Mouse (Mus musculus) MEL (cell line): ENCODE measurements around the gene Rassf8. TPM values are rescaled to one million over a fixed set of nuclear protein-coding genes. Genes with fewer than 3 reads are reported as not detected.

Source experiments
- DNase-seq: peaks from one replicate; pipeline ENCODE4 v3.0.0; 2011; ENCODE audit warnings: low read depth, low spot score
- H3K27ac ChIP-seq: 2 replicates; pipeline ENCODE4 v1.5.1; 2012; ENCODE audit warnings: low read depth, mild to moderate bottlenecking, control low read depth, low read length, moderate library complexity; ENCODE audit not compliant: control insufficient read depth
- H3K27me3 ChIP-seq, 2 experiments: fragments of 150-350 bp in 1 of 2; sonication (generic) in 1 of 2; 2 replicates each; pipeline ENCODE4 v1.6.1; 2012; ENCODE audit warnings: low read length in 2 of 2, mild to moderate bottlenecking in 2 of 2, improper control_type of control experiment in 1 of 2, moderate library complexity in 1 of 2; ENCODE audit not compliant: insufficient read depth in 2 of 2, control insufficient read depth in 1 of 2
- H3K36me3 ChIP-seq, 2 experiments: 2 replicates each; pipeline ENCODE4 v1.6.1; 2012 to 2014; ENCODE audit warnings: low read length in 2 of 2, improper control_type of control experiment in 1 of 2, inconsistent platforms in 1 of 2, mild to moderate bottlenecking in 1 of 2; ENCODE audit not compliant: insufficient read depth in 2 of 2, control insufficient read depth in 1 of 2
- H3K4me1 ChIP-seq, 2 experiments: fragments of 150-350 bp in 1 of 2; sonication (generic) in 1 of 2; 2 replicates each; pipeline ENCODE4 v1.6.1; 2012; ENCODE audit warnings: low read length in 2 of 2, improper control_type of control experiment in 1 of 2, mild to moderate bottlenecking in 1 of 2; ENCODE audit not compliant: insufficient read depth in 2 of 2, control insufficient read depth in 1 of 2
- H3K4me3 ChIP-seq, 2 experiments: fragments of 150-350 bp in 1 of 2; sonication (generic) in 1 of 2; 2 replicates each; pipeline ENCODE4 v1.5.1; 2012; ENCODE audit warnings: low read depth in 2 of 2, low read length in 2 of 2, mild to moderate bottlenecking in 2 of 2, moderate library complexity in 2 of 2, control low read depth in 1 of 2, improper control_type of control experiment in 1 of 2; ENCODE audit not compliant: control insufficient read depth in 1 of 2, insufficient read depth in 1 of 2
- H3K79me2 ChIP-seq: 2 replicates; pipeline ENCODE4 v1.6.1; 2012; ENCODE audit warnings: mild to moderate bottlenecking, low read length, moderate library complexity; ENCODE audit not compliant: control insufficient read depth, poor library complexity, insufficient read depth
- H3K9ac ChIP-seq: 2 replicates; pipeline ENCODE4 v1.6.1; 2012; ENCODE audit warnings: low read depth, mild to moderate bottlenecking, control low read depth, low read length, moderate library complexity; ENCODE audit not compliant: control insufficient read depth, poor library complexity, severe bottlenecking
- H3K9me3 ChIP-seq: fragments of 150-350 bp; sonication (generic); replicated peaks from 2 replicates; pipeline ENCODE4 v1.6.1; 2012; ENCODE audit warnings: mild to moderate bottlenecking, low read length, improper control_type of control experiment, moderate library complexity; ENCODE audit not compliant: insufficient read depth
- CHD2 ChIP-seq: IDR thresholded peaks from 2 replicates; pipeline ENCODE4 v1.6.1; 2011; ENCODE audit warnings: low read length, improper control_type of control experiment
- CTCF ChIP-seq, 3 experiments: IDR thresholded peaks in 2 of 3; conservative IDR thresholded peaks in 1 of 3; 2 replicates each; pipeline ENCODE4 v1.5.1; 2011 to 2012; ENCODE audit warnings: low read length in 3 of 3, low read depth in 2 of 3, mild to moderate bottlenecking in 2 of 3, improper control_type of control experiment in 1 of 3, inconsistent platforms in 1 of 3, mixed read lengths in 1 of 3, moderate library complexity in 1 of 3; ENCODE audit not compliant: control insufficient read depth in 1 of 3, insufficient read depth in 1 of 3, poor library complexity in 1 of 3, severe bottlenecking in 1 of 3
- ELF1 ChIP-seq: IDR thresholded peaks from 2 replicates; pipeline ENCODE4 v1.6.1; 2014; ENCODE audit warnings: low read depth, mild to moderate bottlenecking, inconsistent platforms, low read length, improper control_type of control experiment, moderate library complexity
- ETS1 ChIP-seq: IDR thresholded peaks from 2 replicates; pipeline ENCODE4 v1.6.1; 2012; ENCODE audit warnings: low read depth, mild to moderate bottlenecking, inconsistent platforms, low read length, improper control_type of control experiment, moderate library complexity
- GABPA ChIP-seq: IDR thresholded peaks from 2 replicates; pipeline ENCODE4 v1.6.1; 2012; ENCODE audit warnings: low read depth, mild to moderate bottlenecking, inconsistent platforms, low read length, improper control_type of control experiment, moderate library complexity
- MXI1 ChIP-seq: IDR thresholded peaks from 2 replicates; pipeline ENCODE4 v1.6.1; 2011; ENCODE audit warnings: mild to moderate bottlenecking, low read depth, low read length, improper control_type of control experiment
- POLR2A ChIP-seq, 2 experiments: IDR thresholded peaks; 2 replicates each; pipeline ENCODE4 v1.6.1; 2011 to 2012; ENCODE audit warnings: low read length in 2 of 2, mild to moderate bottlenecking in 2 of 2, control low read depth in 1 of 2, improper control_type of control experiment in 1 of 2, low read depth in 1 of 2, moderate library complexity in 1 of 2; ENCODE audit not compliant: control insufficient read depth in 1 of 2, insufficient read depth in 1 of 2, poor library complexity in 1 of 2
- RAD21 ChIP-seq: IDR thresholded peaks from 2 replicates; pipeline ENCODE4 v1.6.1; 2011; ENCODE audit warnings: mild to moderate bottlenecking, low read depth, low read length, improper control_type of control experiment
- SMC3 ChIP-seq: IDR thresholded peaks from 2 replicates; pipeline ENCODE4 v1.6.1; 2011; ENCODE audit warnings: low read depth, low read length, improper control_type of control experiment
- TBP ChIP-seq: IDR thresholded peaks from 2 replicates; pipeline ENCODE4 v1.8.0; 2011; ENCODE audit warnings: low read depth, low read length, improper control_type of control experiment
- TCF12 ChIP-seq: IDR thresholded peaks from 2 replicates; pipeline ENCODE4 v1.6.1; 2014; ENCODE audit warnings: low read depth, mild to moderate bottlenecking, inconsistent platforms, low read length, improper control_type of control experiment, moderate library complexity
- USF2 ChIP-seq, 2 experiments: IDR thresholded peaks; 2 replicates each; pipeline ENCODE4 v1.6.1; 2011 to 2012; ENCODE audit warnings: improper control_type of control experiment in 2 of 2, low read length in 2 of 2, borderline replicate concordance in 1 of 2, inconsistent platforms in 1 of 2, low read depth in 1 of 2, mild to moderate bottlenecking in 1 of 2; ENCODE audit not compliant: insufficient read depth in 1 of 2
- ZC3H11A ChIP-seq: IDR thresholded peaks from 2 replicates; pipeline ENCODE4 v1.6.1; 2012; ENCODE audit warnings: low read depth, mild to moderate bottlenecking, inconsistent platforms, low read length, improper control_type of control experiment
- ZMIZ1 ChIP-seq: IDR thresholded peaks from 2 replicates; pipeline ENCODE4 v1.6.1; 2012; ENCODE audit warnings: low read depth, mild to moderate bottlenecking, inconsistent platforms, low read length, improper control_type of control experiment, moderate library complexity
- polyA plus RNA-seq, 2 experiments: library from polyadenylated mRNA; stranded (reverse) in 1 of 2; unstranded in 1 of 2; fragments of >175 nt in 1 of 2; fragments of >200 nt in 1 of 2; gene quantifications; 2 replicates each; pipeline versions ENCODE4 v1.2.1 to v1.2.4; 2012; ENCODE audit warnings: low replicate concordance in 2 of 2, low read depth in 1 of 2; ENCODE audit not compliant: insufficient read length in 2 of 2, insufficient read depth in 1 of 2, missing spikeins in 1 of 2
- total RNA-seq: library from RNA; depleted of rRNA; stranded (reverse); fragments of 300-350 nt; gene quantifications from 2 replicates; pipeline ENCODE4 v1.2.3, GENCODE M21; 2012

Gene Rassf8
- total and polyA plus RNA-seq, 3 experiments, result not detected

DNA sequence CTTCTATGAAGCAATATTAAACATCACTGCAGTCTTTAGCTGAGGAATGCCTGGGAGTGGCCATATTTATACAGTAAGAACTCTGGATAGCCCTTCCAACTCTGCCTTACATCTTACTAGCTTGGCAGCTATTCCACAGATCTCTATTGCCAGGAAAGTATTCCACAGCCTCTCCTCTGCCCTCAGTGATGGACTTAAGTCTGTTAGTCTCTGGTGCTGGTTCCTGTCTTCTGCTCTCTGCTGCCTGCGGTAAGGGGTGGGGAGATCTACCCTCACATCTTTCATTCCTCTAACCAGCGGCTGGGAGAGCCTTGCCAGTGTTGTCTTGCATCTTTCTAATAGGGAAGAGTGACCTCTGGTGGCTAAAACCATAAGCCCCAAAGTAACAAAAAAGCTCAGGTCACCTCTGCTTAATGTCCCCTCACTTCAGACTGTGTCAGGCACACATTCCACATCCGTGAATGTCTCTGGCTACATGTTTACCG, 46.6 kb downstream of the Rassf8 start (continued):
- TF ChIP-seq CHD2, result no peak

DNA sequence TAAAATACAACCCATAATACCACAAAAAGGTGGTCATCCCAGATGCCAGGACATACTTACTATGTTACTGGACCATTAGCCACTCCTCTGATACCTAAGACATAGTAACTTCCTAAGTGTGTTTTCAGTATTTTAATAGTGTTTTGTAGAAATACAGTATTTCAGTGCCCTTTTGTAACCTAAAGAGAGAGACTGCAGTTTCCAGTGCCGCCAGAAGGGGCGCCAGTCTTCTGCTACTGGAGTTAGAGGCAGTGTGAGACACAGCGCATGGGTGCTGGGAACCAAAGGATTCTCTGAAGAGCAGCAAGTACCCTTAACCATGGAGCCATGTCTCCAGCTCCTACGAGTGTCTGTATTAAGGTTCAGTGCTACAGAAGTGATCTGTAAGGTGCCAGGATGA, 48.1 kb downstream of the Rassf8 start:
- H3K27ac ChIP-seq, result no peak overlapping the region
- H3K9me3 ChIP-seq, result no peaks in the 10 kb centered on the region
- no peaks in the 10 kb centered on the region for H3K79me2 ChIP-seq
- DNase-seq, result peak; percentile 36
- H3K4me1 ChIP-seq, result no peaks in the 10 kb centered on the region
- TF ChIP-seq RAD21 (peak; percentile 49), SMC3 (peak; percentile 49), CTCF (IDR thresholded peaks at IDR 0.05 in 2 of 3, conservative IDR thresholded peaks at IDR 0.05 in 1 of 3; ENCODE audit: control insufficient read depth in 1 of 3, insufficient read depth in 1 of 3, low read depth in 2 of 3, low read length in 3 of 3, poor library complexity in 1 of 3, severe bottlenecking in 1 of 3) (peak; percentile 57 to 65 (median 58)), TCF12 (no peak)
- H3K27me3 ChIP-seq, result no peaks in the 10 kb centered on the region
- H3K4me3 ChIP-seq, result no peak overlapping the region
- no peaks in the 10 kb centered on the region for H3K36me3 ChIP-seq
- no peak overlapping the region for H3K9ac ChIP-seq

DNA sequence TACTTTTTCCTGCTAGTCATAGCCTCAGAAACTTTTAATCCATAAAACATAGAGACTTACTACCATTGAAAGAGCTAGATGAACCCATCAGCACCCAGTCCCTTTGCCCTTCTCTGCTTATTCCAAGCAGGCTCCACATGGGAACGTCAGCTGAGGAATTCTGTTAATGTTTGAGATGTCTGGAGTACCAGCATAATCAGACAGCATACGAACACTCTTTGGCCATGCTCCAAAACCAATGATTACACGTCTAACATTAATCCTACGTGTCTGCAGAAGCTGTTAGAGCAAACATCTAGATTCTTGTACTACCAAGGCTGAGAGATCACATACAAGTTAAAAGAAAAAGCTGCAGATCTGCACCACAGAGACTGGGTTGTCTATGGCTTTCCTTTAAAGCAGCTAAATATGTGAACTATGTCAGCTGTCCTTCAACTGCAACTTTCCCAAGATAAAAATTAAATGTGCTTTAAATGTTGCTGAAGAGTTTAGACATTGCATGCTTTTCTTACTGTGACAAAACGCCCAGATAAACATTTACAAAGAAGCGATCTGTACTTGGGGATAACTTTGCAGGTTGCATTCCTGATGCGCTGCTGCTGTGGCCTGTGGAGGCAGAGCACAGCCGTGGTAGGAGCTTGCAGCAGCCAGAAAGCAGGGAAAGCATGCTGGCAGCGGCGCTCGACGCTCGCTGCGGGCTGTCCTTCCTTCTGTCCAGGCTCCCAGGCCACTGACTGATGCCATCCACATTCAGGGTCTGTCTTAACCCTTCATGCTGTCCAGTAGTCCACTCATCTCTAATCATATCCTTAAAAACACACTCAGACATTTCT, 49.9 kb downstream of the Rassf8 start:
- no peaks in the 10 kb centered on the region for H3K27me3 ChIP-seq
- TF ChIP-seq ZC3H11A (no peak), ZMIZ1 (no peak), TBP (no peak), ETS1 (no peak), ELF1 (no peak), MXI1 (no peak), POLR2A (IDR thresholded peaks at IDR 0.05; ENCODE audit: control insufficient read depth in 1 of 2, insufficient read depth in 1 of 2, low read depth in 1 of 2, low read length in 2 of 2, poor library complexity in 1 of 2) (no peak), GABPA (no peak), SMC3 (no peak), USF2 (IDR thresholded peaks at IDR 0.05; ENCODE audit: borderline replicate concordance in 1 of 2, insufficient read depth in 1 of 2, low read depth in 1 of 2, low read length in 2 of 2) (no peak)
- TF ChIP-seq, all 39 proteins: peak for 0
- Histone ChIP-seq H3K9me3 (no peaks in the 10 kb centered on the region), H3K9ac (no peak overlapping the region), H3K79me2 (no peaks in the 10 kb centered on the region), H3K27ac (no peak overlapping the region), H3K36me3 (no peaks in the 10 kb centered on the region), H3K4me1 (no peaks in the 10 kb centered on the region), H3K4me3 (no peak overlapping the region)
- DNase-seq, result no peak
